Mouse (Mus musculus): ENCODE data around the gene Hivep3. TPM values are rescaled to one million over a fixed set of nuclear protein-coding genes. Genes with fewer than 3 reads are reported as not detected.

The Hivep3 gene
- polyA plus RNA-seq, 1 experiment, result 1.4 TPM

DNA sequence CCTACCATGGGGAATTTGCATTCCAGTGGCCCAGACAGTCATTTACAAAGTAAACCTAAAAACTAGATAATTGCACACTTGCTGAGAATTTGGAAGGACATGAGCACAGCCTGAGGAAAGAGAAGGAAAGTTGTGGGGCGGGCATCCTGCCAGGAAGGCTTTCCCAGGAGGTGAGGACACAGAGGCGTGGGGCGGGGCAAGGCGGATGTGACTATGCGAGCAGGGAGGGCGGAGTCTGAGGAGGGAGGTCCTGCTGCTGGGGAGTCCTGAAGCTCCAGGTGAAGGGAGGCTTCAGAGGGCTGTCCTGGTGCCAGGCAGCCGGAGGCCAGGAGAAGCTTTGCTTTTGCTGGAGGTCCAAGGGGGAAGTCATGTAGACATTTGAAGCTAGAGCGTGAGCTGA, 118.9 kb downstream of the Hivep3 start:
- H3K79me2 ChIP-seq (ENCODE audit: control insufficient read depth, insufficient read depth), result no peaks in the 10 kb centered on the region
- no peaks in the 10 kb centered on the region for H3K36me3 ChIP-seq (ENCODE audit: control insufficient read depth, insufficient read depth)
- peaks cover 24% of the 10 kb centered on the region for H3K27me3 ChIP-seq (ENCODE audit: control insufficient read depth, insufficient read depth, insufficient read length)
- no peaks in the 10 kb centered on the region for H3K79me3 ChIP-seq (ENCODE audit: low read depth)
- no peak for TF ChIP-seq MAX (IDR thresholded peaks at IDR 0.05)
- TF ChIP-seq USF1 (IDR thresholded peaks at IDR 0.05; ENCODE audit: low read depth), result no peak
- H3ac ChIP-seq (ENCODE audit: control insufficient read depth, insufficient read length, low read depth), result no peak overlapping the region
- no peak overlapping the region for H3K4me3 ChIP-seq (ENCODE audit: insufficient read depth, poor library complexity, severe bottlenecking)

DNA sequence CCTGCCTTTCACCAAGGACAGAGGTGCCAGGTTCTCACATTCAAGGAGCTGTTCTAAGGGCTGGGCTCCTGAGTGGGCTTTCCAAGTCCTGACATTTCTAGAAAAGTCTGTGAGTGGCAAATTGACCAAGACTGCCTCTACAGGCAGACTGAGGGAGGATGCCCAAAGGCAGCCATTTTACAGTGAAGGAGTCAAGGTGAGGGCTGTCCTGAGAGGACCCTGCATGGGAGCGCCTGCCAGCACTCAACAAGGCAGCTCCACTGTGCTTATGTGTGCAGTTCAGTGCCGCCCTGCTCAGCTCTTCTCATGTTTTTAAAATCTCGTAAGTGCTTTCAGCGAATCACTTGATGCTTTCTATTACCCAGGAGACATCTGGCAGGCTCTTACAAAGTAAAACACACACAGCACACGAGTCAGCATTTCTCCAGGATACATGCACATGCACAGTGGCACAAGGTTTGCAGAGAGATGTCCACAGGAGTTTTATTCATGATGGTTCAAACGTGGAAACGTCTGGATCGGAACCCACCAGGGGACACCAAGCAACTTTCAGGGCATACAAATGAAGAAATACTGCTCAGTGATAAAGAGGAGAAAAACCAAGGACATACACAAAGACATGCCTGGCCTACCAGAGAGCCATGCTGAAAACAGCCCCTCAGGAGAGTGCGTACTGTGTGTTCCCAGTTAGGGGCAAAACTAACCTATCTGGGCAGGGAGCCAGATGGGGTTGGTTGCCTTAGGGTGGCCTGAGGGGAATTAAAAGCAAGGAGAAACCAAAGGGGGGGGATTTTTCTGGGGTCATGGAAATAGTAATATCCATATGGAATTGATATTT, 120.9 kb downstream of the Hivep3 start:
- H3K4me3 ChIP-seq (ENCODE audit: insufficient read depth, poor library complexity, severe bottlenecking), result no peak overlapping the region
- H3K79me3 ChIP-seq (ENCODE audit: low read depth), result no peaks in the 10 kb centered on the region
- no peaks in the 10 kb centered on the region for H3K79me2 ChIP-seq (ENCODE audit: control insufficient read depth, insufficient read depth)
- H3K36me3 ChIP-seq (ENCODE audit: control insufficient read depth, insufficient read depth), result no peaks in the 10 kb centered on the region
- H3K27me3 ChIP-seq (ENCODE audit: control insufficient read depth, insufficient read depth, insufficient read length), result peaks cover 30% of the 10 kb centered on the region
- TF ChIP-seq MYOG (IDR thresholded peaks at IDR 0.05; ENCODE audit: control insufficient read depth, extremely low read depth, insufficient read length) (no peak), MAX (IDR thresholded peaks at IDR 0.05) (no peak), FOSL1 (IDR thresholded peaks at IDR 0.05; ENCODE audit: insufficient read depth, low read length, poor library complexity, severe bottlenecking) (no peak), USF1 (IDR thresholded peaks at IDR 0.05; ENCODE audit: low read depth) (no peak)
- H3ac ChIP-seq (ENCODE audit: control insufficient read depth, insufficient read length, low read depth), result no peak overlapping the region

DNA sequence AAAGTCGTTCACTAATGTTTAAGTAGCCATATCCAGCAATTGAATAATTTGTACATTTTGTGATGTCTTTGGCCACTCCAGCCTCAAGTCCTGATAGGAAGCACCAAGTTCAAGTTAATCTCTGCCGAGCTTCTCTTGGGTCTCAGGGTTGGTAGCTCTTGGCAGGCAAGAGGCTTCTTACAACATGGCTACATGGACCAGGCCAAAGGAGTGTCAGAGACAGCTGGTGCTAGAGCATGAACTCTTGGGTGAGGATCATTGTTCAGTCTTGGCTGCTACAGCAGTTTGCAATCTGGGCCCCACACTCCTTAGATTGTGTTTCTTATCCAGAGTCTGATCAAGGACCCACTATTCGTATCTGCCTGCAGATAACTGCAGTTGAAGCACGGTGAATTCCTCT, 125.9 kb downstream of the Hivep3 start:
- Histone ChIP-seq H3K79me3 (ENCODE audit: low read depth) (no peaks in the 10 kb centered on the region), H3K4me3 (ENCODE audit: insufficient read depth, poor library complexity, severe bottlenecking) (no peak overlapping the region), H3ac (ENCODE audit: control insufficient read depth, insufficient read length, low read depth) (no peak overlapping the region), H3K27me3 (ENCODE audit: control insufficient read depth, insufficient read depth, insufficient read length) (peaks cover 40% of the 10 kb centered on the region), H3K79me2 (ENCODE audit: control insufficient read depth, insufficient read depth) (no peaks in the 10 kb centered on the region), H3K36me3 (ENCODE audit: control insufficient read depth, insufficient read depth) (no peaks in the 10 kb centered on the region)
- TF ChIP-seq MYOG (IDR thresholded peaks at IDR 0.05; ENCODE audit: control insufficient read depth, extremely low read depth, insufficient read length) (no peak), CTCF (IDR thresholded peaks at IDR 0.05; ENCODE audit: control insufficient read depth, insufficient read depth, insufficient read length) (no peak), USF1 (IDR thresholded peaks at IDR 0.05; ENCODE audit: low read depth) (no peak), MAX (IDR thresholded peaks at IDR 0.05) (no peak), MYOD1 (IDR thresholded peaks at IDR 0.05; ENCODE audit: control insufficient read depth, insufficient read length, low read depth) (no peak), FOSL1 (IDR thresholded peaks at IDR 0.05; ENCODE audit: insufficient read depth, low read length, poor library complexity, severe bottlenecking) (no peak), CEBPB (IDR thresholded peaks at IDR 0.05; ENCODE audit: low read depth) (no peak)

- no peaks in the 10 kb centered on the region for H3K36me3 ChIP-seq (ENCODE audit: control insufficient read depth, insufficient read depth)
- no peak for TF ChIP-seq CTCF (IDR thresholded peaks at IDR 0.05; ENCODE audit: control insufficient read depth, insufficient read depth, insufficient read length)
- no peak for TF ChIP-seq MYOD1 (IDR thresholded peaks at IDR 0.05; ENCODE audit: control insufficient read depth, insufficient read length, low read depth)
- TF ChIP-seq USF1 (IDR thresholded peaks at IDR 0.05; ENCODE audit: low read depth), result no peak
- no peak for TF ChIP-seq MAX (IDR thresholded peaks at IDR 0.05)
- TF ChIP-seq CEBPB (IDR thresholded peaks at IDR 0.05; ENCODE audit: low read depth), result no peak
- no peak for TF ChIP-seq MYOG (IDR thresholded peaks at IDR 0.05; ENCODE audit: control insufficient read depth, extremely low read depth, insufficient read length)
- no peak for TF ChIP-seq FOSL1 (IDR thresholded peaks at IDR 0.05; ENCODE audit: insufficient read depth, low read length, poor library complexity, severe bottlenecking)
- H3K79me3 ChIP-seq (ENCODE audit: low read depth), result no peaks in the 10 kb centered on the region
- H3K79me2 ChIP-seq (ENCODE audit: control insufficient read depth, insufficient read depth), result no peaks in the 10 kb centered on the region
- H3K4me3 ChIP-seq (ENCODE audit: insufficient read depth, poor library complexity, severe bottlenecking), result no peak overlapping the region
- no peak overlapping the region for H3ac ChIP-seq (ENCODE audit: control insufficient read depth, insufficient read length, low read depth)
- peaks cover 44% of the 10 kb centered on the region for H3K27me3 ChIP-seq (ENCODE audit: control insufficient read depth, insufficient read depth, insufficient read length)
These were observed 127.4 kb downstream of the Hivep3 start for GRCm38 (mm10) chr4:119861001-119861400.

GRCm38 (mm10) chr4:119865827-119866455, 132.4 kb downstream of the Hivep3 start:
- Histone ChIP-seq H3K27me3 (ENCODE audit: control insufficient read depth, insufficient read depth, insufficient read length) (peaks cover 31% of the 10 kb centered on the region), H3ac (ENCODE audit: control insufficient read depth, insufficient read length, low read depth) (no peak overlapping the region), H3K4me3 (ENCODE audit: insufficient read depth, poor library complexity, severe bottlenecking) (no peak overlapping the region), H3K79me3 (ENCODE audit: low read depth) (no peaks in the 10 kb centered on the region), H3K36me3 (ENCODE audit: control insufficient read depth, insufficient read depth) (no peaks in the 10 kb centered on the region), H3K79me2 (ENCODE audit: control insufficient read depth, insufficient read depth) (no peaks in the 10 kb centered on the region)
- TF ChIP-seq MYOD1 (IDR thresholded peaks at IDR 0.05; ENCODE audit: control insufficient read depth, insufficient read length, low read depth) (no peak), USF1 (IDR thresholded peaks at IDR 0.05; ENCODE audit: low read depth) (no peak), CEBPB (IDR thresholded peaks at IDR 0.05; ENCODE audit: low read depth) (no peak), FOSL1 (IDR thresholded peaks at IDR 0.05; ENCODE audit: insufficient read depth, low read length, poor library complexity, severe bottlenecking) (no peak), MYOG (IDR thresholded peaks at IDR 0.05; ENCODE audit: control insufficient read depth, extremely low read depth, insufficient read length) (no peak), MAX (IDR thresholded peaks at IDR 0.05) (no peak), CTCF (IDR thresholded peaks at IDR 0.05; ENCODE audit: control insufficient read depth, insufficient read depth, insufficient read length) (no peak)

GRCm38 (mm10) chr4:119867132-119867531, 133.5 kb downstream of the Hivep3 start:
- Histone ChIP-seq H3K4me3 (ENCODE audit: insufficient read depth, poor library complexity, severe bottlenecking) (no peak overlapping the region), H3K27me3 (ENCODE audit: control insufficient read depth, insufficient read depth, insufficient read length) (peaks cover 19% of the 10 kb centered on the region), H3K79me2 (ENCODE audit: control insufficient read depth, insufficient read depth) (no peaks in the 10 kb centered on the region), H3ac (ENCODE audit: control insufficient read depth, insufficient read length, low read depth) (no peak overlapping the region), H3K36me3 (ENCODE audit: control insufficient read depth, insufficient read depth) (no peaks in the 10 kb centered on the region), H3K79me3 (ENCODE audit: low read depth) (no peaks in the 10 kb centered on the region)
- TF ChIP-seq CTCF (IDR thresholded peaks at IDR 0.05; ENCODE audit: control insufficient read depth, insufficient read depth, insufficient read length) (no peak), MYOG (IDR thresholded peaks at IDR 0.05; ENCODE audit: control insufficient read depth, extremely low read depth, insufficient read length) (no peak), CEBPB (IDR thresholded peaks at IDR 0.05; ENCODE audit: low read depth) (no peak), USF1 (IDR thresholded peaks at IDR 0.05; ENCODE audit: low read depth) (no peak), FOSL1 (IDR thresholded peaks at IDR 0.05; ENCODE audit: insufficient read depth, low read length, poor library complexity, severe bottlenecking) (no peak), MYOD1 (IDR thresholded peaks at IDR 0.05; ENCODE audit: control insufficient read depth, insufficient read length, low read depth) (no peak), MAX (IDR thresholded peaks at IDR 0.05) (no peak)
